Mouse (Mus musculus) embryo, embryonic 11.5 days (tissue): Measurements from ENCODE around the gene Abracl.

ENCODE experiments used
- DNase-seq: peaks from one replicate; pipeline ENCODE4 v3.0.0-alpha.2; 2012; ENCODE audit warnings: low read depth, low spot score

Abracl gene

DNA sequence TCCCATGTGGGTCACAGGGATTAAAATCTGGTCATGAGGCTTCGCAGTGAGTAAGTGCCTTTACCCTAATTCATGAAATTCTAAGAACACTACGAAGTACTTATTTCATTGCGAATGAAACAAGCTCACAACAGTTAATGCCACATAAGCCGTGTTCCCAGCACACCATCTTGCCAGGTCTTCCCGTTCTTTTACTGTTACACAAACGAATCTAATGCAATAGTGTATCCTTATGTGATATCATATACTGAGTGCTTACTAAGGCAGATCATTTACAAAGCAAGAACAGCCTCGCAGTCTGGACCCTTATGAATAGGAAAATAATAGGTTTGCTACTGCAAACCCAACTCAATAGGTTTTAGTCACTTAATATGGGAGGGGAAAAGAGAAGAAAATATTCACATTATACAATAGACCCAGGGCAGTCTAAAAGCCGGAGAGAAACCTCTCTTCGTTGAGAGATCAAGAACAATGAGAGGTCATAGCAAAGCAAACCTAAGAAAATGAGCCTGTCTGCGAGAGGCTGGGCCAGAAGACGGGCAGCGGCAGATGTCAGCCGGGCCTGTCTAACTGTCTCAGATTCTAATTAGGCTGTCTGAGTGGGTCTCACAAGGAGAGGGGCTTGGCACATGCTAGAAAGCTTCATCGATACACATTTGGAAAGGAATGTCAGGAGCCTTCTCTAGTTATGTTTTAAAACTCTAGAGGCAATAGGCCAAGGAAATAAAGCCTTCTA, 1.3 kb downstream of the Abracl start:
- DNase-seq, result no peak

DNA sequence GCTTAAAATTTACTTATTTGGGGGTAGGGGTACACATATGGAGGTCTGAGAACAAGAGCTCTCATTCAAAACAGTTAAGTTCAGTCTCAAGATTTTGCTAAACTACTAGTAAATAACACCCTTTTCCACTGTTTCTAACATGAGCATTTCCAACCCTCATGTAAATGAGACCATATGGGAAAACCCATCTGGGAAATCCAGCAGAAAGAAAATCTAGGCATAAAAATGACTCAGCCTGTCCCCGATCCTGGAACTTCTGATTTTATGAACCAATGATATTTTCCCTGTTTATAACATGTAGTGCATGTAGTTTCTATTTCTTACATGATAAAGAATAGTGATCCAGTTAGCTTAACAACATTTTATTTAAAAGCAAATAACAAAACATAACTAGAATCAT, 2.2 kb downstream of the Abracl start:
- no peak for DNase-seq

DNA sequence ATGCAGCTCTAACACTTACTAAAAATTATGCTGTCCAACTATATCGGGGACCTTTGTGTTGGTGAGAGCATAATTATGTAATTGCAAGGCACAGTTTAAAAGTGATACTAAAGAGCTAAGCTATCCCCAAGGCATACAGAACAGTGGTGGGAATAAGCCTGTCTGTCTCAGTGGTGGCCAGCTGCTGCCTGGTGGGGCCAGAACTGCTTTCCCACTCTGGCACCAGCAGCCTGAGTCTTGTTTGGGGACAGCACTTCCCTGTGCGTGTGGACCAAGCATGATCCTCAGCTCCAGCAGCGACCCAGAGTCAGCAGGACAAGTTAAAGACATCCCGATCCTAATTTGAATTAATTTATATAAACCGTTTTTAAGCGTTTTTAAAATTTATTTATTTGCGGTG, 2.6 kb downstream of the Abracl start:
- no peak for DNase-seq

DNA sequence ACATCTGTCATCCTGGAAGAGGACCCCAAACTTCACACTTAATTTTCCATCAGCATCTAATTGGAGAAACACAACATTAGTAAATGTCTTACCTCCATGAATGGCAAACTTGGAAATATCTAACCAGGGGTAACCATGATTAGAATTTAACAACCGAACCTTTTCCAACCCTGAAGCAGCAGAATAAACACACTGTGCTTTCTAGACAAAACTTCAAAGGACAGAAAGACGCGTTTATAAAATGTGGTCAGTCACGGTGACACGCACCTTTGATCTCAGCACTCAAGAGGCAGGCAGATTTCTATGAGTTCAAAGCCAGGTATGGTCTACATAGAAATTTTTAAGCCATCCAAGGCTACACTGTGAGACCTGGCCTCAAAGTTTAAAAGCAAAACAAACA, 11.3 kb downstream of the Abracl start:
- no peak for DNase-seq

DNA sequence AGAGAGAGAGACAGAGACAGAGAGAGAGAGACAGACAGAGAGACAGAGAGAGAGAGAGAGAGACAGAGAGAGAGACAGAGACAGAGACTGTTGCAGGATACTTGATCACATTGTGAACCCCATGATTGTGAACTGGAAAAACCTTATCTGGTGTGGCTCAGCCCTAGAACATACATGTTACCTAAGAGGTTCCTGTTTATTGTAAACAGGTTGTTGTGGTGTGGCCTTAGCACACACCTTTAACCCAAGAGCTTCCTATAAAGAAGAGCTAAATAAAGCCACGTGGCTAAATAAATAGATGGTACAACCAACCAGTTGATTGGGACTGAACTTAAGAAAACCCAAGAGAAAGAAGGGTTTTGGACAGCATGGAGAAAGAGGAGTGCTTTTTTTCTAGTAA, 13.3 kb downstream of the Abracl start:
- DNase-seq, result no peak

DNA sequence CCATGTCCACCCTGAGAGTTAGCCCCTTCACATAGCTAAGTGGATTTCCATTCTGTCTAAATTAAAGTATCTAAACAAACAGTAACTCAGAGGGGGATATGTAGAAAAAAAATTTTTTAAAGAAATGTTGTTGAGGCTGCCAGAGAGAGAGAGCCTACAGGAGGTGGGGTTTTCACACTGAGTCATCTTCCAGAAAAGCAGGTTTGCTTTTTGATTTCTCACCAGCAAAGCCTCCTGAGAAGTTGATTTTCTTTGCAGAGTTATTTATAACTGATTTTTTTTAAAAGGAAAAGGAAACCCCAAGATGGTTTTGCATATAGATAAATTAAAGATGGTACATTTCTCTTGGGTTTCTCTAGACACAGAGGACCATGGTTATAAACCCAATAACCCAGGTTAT, 15.0 kb downstream of the Abracl start:
- no peak for DNase-seq

DNA sequence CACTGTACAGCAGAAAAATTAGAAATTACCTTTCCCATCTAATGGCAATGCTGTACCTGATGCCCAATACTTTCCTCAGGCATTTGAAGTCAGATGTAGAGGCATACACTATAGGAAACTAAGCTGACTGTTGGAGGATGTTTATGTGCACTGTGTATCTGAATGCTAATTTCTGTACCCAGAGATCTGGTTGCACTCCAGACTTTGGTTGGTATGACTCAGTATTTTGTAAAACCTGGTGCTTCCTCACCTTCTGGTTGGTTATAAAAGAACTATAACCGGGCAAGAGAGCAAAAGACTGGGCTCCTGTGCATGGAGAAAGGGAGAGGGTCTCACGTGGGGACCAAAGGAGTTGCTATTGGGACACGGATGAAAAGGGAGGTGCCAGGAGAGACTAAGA, 15.8 kb downstream of the Abracl start:
- no peak for DNase-seq

DNA sequence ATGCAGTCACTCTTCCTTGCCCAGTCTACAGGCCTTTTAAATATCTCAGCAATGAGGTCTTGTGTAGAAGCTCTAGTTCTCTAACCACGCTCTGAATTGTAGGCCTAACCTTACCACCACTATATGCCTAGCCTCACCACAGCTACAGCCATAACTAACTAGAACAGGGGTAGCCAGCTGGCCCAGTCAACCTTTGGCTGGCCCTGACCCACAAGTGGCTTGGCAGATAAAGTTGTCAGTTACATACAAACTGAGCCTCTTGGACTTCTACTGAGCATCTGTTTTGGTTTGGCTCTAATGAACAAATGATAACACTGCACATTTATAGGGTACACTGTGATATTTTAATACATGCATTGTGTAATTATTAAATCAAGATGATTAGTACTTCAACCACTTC, 16.3 kb downstream of the Abracl start:
- no peak for DNase-seq

DNA sequence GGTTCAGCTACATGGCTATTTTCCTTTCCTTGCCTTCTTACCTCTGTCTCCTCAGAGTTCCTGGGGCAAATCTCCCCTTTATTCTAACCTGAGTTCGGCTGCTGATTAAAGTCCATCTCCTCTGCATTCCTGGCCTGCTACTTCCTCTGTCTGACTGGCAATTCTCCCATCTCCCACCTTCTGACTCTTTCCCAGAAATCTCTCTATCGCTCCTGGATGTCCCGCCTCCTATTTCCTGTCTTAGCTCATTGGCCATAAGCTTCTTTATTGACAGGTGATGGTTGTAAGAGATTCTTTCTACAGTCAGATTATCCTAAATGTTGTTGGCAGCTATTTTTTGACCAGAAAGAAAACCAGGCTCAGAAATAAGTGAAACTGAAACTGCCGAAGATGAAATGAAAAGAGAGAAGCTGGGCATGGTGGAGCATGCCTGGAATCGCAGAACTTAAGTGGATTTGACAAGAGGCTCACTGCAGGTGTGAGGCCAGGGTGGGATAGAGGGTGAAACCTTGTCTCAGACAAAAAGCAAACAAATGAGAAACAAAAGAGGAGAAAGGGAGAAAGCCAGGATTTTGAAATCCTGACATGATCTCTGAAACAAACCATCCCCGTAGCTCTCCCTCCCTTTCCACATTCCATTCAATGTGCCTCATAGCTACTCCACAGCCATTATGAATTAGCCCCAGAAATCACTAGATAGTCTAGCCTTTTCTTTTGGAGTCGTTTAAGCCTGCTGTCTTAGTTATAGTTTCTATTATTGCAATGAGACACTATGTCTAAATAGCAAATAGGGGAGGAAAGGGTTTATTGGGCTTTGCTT, 17.7 kb downstream of the Abracl start:
- no peak for DNase-seq

DNA sequence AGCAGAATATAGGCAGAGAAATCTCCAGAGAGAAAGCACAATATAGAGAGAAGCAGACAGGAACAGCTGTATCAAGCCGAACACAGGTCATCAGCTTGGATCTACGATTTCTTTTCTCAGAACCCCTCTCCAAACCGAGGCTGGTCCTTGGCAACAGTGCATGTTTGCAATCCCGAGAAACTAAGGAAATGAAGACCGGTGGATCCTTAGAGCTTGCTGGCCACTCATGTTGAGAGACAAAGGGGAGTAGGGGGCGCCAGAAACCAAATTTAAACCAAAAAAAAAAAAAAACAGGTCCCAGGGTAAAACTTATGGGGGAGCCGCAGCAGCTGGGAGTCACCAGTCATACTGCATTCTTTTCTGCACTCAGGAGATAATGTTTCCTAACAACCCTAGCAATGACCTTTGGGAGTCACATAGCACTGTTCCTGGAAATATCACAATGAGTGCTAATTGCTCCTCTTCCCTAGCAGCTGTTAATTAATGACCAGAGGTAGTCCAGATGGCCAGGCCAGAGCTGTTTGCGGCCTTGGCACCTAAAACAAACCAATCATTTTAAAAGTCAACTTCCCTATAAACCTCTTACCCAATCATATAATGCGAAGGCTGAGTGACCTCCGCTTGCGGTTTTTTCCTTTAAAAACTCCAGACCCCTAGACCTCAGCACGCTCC, 19.0 kb downstream of the Abracl start:
- DNase-seq, result no peak

DNA sequence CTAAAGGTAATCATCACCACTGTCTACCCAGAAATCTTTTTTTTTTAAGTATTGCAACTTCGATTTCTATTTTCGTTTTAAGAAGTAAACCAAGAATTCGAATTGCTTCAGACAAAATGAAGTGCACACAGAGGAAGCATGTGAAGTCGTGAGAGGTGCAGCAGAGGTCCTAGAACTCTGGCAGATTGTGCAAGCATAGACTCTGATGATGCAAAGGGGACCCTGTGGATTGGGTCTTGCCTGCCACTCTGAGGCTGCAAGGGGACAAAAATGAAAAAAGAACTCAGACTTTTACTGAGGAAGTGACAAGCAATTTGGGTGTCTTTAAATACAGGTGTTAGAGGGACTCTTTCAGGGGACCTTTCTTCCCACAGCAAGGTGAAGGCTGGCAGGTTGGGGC, 32.5 kb downstream of the Abracl start:
- DNase-seq, result no peak

DNA sequence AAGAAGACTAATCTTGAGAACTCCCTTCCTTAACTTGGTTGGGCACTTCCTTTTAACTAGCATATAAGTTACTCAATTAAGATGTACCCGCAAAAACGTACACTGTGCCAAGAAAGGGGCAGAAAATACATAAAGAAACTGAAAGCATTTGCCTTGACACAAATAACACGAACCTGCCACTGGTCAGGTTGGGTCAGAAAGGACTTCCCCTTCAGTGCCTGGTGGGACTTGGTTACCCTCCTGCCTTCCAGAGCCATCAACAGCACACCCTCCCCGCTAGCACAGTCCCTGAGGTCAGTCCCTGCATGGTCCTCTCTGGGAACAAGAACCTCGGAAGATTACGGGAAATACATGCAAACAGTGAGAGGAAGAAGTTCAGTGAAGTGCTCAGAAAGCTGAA, 34.0 kb downstream of the Abracl start:
- DNase-seq, result no peak

DNA sequence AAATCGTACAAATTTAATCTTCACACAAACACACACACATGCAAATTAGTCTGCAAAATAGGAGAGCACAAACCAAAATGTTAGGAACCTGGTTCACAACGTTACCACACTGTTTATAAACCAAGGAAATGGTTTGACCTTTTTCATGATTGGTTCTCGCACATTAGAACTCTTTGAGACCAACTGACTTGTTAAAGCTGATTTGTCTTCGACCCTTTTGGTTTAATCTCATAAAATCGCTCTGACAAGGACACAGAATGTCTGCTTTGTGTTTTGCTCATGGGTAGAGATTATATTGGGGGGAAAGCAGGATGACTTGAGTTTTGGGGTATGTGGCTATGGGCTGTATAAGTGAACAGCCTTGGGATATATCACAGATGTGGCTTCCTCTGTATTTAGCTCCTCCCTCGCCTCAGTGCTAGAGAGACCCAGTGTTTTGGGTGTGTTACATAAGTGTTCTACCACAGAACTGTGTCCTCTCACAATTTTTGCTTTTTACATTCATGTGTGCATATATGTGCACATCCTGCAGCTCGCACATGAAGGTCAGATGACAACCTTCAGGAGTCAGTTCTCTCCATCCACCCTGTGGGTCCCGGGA, 35.2 kb downstream of the Abracl start:
- no peak for DNase-seq

DNA sequence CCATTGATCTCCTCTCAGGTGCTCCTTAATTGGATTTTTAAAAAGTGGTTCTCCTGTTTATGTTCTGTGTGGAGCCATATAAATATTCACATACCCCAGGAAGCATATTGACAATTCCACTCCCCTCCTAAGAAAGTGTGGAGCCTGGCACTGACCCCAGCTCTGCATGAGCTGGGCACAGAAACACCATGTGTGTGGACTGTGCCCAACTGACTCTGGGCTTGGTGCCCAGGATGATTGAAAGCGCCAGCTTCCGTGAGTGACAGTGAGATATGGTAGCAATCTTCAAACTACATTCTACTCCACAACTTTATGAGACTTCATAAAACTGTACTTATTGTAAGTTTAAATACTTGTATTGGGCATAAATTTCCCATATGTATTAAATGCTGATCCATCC, 39.8 kb downstream of the Abracl start:
- no peak for DNase-seq

DNA sequence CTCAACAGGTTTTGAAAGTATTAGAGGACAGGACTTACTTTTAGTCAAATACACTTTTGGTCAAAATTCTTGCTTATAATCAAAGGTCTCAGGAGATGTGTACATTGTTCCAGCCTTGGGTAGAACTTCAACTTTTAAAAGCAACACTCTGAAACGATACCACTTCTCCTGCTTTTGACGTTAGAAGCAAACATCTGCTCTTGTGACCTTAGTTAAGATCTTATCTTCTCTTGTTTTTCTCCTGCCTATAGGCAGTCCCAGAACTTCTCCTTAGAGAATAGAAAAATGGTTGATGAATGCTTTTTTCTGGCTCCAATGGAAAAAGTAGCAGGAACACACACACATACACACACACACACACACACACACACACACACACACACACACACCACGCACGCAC, 57.0 kb downstream of the Abracl start:
- no peak for DNase-seq
